Mouse (Mus musculus): ENCODE results near the gene Cntn6. TPM values are rescaled to one million over a fixed set of nuclear protein-coding genes. Genes with fewer than 3 reads are reported as not detected.
A peak's percentile ranks its signal among the peaks of the same experiment; 100 is the strongest.

The Cntn6 gene
- polyA plus RNA-seq, 1 experiment, result not detected

DNA sequence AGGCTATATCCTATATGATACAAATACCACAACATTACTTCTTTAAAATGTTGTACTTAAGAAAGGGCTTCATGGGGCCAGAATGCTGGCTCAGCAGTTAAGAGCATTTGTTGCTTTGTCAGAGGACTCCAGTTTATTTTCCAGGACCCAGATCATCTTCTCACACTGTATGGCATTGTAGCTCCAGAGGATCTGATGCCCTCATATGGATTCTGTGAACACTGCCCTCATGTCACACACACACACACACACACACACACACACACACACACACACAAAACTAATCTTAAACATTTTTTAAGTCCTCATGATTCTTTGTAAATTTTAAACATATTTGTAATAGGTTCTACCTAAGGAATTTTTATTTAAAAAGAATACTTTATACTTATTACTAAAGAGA, 110.3 kb downstream of the Cntn6 start:
- TF ChIP-seq GATA1 (IDR thresholded peaks at IDR 0.05; ENCODE audit: borderline replicate concordance, low read length) (no peak), FLI1 (IDR thresholded peaks at IDR 0.05; ENCODE audit: low read length) (no peak)
- no peaks in the 10 kb centered on the region for H3K36me3 ChIP-seq (replicated peaks; ENCODE audit: low read length)
- no peaks in the 10 kb centered on the region for H3K4me1 ChIP-seq
- no peak overlapping the region for H3K4me3 ChIP-seq (replicated peaks)
- no peaks in the 10 kb centered on the region for H3K27me3 ChIP-seq (replicated peaks)
- 0 out of 2 replicates have a peak, but pooled peaks cover 3% of the 10 kb centered on the region for H3K9me3 ChIP-seq

- no peak overlapping the region for H3K4me3 ChIP-seq (replicated peaks)
- H3K36me3 ChIP-seq (replicated peaks; ENCODE audit: low read length), result no peaks in the 10 kb centered on the region
- 0 out of 2 replicates have a peak, but pooled peaks cover 3% of the 10 kb centered on the region for H3K9me3 ChIP-seq
- no peaks in the 10 kb centered on the region for H3K4me1 ChIP-seq
- no peaks in the 10 kb centered on the region for H3K27me3 ChIP-seq (replicated peaks)
- TF ChIP-seq GATA1 (IDR thresholded peaks at IDR 0.05; ENCODE audit: borderline replicate concordance, low read length) (no peak), FLI1 (IDR thresholded peaks at IDR 0.05; ENCODE audit: low read length) (no peak)
Observed at GRCm38 (mm10) chr6:104603371-104603770, 110.8 kb downstream of the Cntn6 start.

GRCm38 (mm10) chr6:104605214-104605613, 112.6 kb downstream of the Cntn6 start:
- no peak for TF ChIP-seq FLI1 (IDR thresholded peaks at IDR 0.05; ENCODE audit: low read length)
- TF ChIP-seq GATA1 (IDR thresholded peaks at IDR 0.05; ENCODE audit: borderline replicate concordance, low read length), result no peak
- no peaks in the 10 kb centered on the region for H3K4me1 ChIP-seq
- no peaks in the 10 kb centered on the region for H3K36me3 ChIP-seq (replicated peaks; ENCODE audit: low read length)
- no peak overlapping the region for H3K4me3 ChIP-seq (replicated peaks)
- H3K27me3 ChIP-seq (replicated peaks), result no peaks in the 10 kb centered on the region
- H3K9me3 ChIP-seq, result no peaks in the 10 kb centered on the region

DNA sequence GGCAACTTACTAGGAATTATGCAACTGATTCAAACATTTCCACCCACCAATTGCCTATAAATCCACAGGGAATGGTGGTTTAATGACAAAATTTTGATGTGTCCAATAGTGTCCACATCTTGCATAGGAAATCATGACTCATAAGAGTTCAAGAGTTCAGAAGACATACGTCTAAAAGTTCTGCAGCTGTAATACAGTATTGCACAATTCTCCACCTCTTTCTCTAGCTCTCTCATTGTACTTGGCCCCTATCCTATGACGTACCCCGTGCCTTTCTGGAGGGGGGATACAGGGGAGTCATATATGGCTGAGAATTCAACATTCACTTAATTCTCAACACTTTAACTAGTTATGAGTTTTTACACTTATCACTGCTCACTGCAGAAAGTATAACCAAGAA, 160.9 kb downstream of the Cntn6 start:
- Histone ChIP-seq H3K4me1 (no peaks in the 10 kb centered on the region), H3K9me3 (no peaks in the 10 kb centered on the region), H3K36me3 (replicated peaks; ENCODE audit: low read length) (no peaks in the 10 kb centered on the region), H3K27me3 (replicated peaks) (no peaks in the 10 kb centered on the region), H3K4me3 (replicated peaks) (no peak overlapping the region)
- no peak for TF ChIP-seq GATA1 (IDR thresholded peaks at IDR 0.05; ENCODE audit: borderline replicate concordance, low read length)
- TF ChIP-seq FLI1 (IDR thresholded peaks at IDR 0.05; ENCODE audit: low read length), result no peak

DNA sequence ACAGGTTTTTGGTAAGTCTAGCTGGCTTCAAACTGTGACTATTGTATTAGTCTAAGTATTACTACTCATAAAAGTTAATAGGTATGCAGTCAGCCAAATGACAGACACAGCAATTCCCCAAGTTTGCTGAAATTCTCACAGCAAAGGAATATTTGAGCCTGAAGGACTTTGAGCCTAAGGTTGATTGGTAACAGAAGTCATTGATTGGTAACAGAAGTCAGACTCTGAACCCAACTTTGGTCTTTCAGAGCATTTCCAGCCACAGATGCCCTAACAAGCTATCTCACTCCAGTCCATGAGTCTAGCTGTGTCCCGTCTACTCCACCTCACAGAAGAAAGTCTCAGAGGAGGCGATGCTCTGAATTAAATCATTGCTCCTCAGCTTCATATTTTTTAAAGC, 176.1 kb downstream of the Cntn6 start:
- H3K36me3 ChIP-seq (replicated peaks; ENCODE audit: low read length), result no peaks in the 10 kb centered on the region

DNA sequence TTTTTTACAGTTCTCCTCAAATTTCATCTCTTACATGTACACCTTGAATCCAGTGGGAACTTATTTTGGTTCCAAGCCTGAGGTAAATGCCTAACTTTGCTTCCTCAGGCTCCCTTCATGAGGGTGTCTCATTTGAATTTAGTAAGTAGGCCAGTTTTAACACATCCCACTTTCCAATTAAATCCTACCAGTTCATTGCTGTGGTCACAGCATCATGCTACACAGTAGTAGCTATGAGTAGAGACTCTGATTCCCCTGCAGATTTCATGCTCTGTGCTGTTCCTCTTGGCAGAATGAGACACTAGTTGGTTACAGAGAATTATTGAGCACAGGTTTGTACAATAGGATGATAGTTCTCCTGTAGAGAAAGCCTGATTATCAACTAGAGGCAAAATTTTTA, 181.7 kb downstream of the Cntn6 start:
- Histone ChIP-seq H3K36me3 (replicated peaks; ENCODE audit: low read length) (no peaks in the 10 kb centered on the region), H3K27me3 (replicated peaks) (no peaks in the 10 kb centered on the region), H3K4me1 (no peaks in the 10 kb centered on the region), H3K9me3 (no peaks in the 10 kb centered on the region), H3K4me3 (replicated peaks) (no peak overlapping the region)
- TF ChIP-seq GATA1 (IDR thresholded peaks at IDR 0.05; ENCODE audit: borderline replicate concordance, low read length), result no peak
- TF ChIP-seq FLI1 (IDR thresholded peaks at IDR 0.05; ENCODE audit: low read length), result no peak

More for the DNA sequence above, 176.1 kb downstream of the Cntn6 start:
- Histone ChIP-seq H3K9me3 (no peaks in the 10 kb centered on the region), H3K4me1 (no peaks in the 10 kb centered on the region), H3K4me3 (replicated peaks) (no peak overlapping the region), H3K27me3 (replicated peaks) (no peaks in the 10 kb centered on the region)
- TF ChIP-seq GATA1 (IDR thresholded peaks at IDR 0.05; ENCODE audit: borderline replicate concordance, low read length), result no peak
- no peak for TF ChIP-seq FLI1 (IDR thresholded peaks at IDR 0.05; ENCODE audit: low read length)

- Histone ChIP-seq H3K9me3 (no peaks in the 10 kb centered on the region), H3K4me3 (replicated peaks) (no peak overlapping the region), H3K27me3 (replicated peaks) (no peaks in the 10 kb centered on the region), H3K36me3 (replicated peaks; ENCODE audit: low read length) (no peaks in the 10 kb centered on the region), H3K4me1 (no peaks in the 10 kb centered on the region)
- TF ChIP-seq GATA1 (IDR thresholded peaks at IDR 0.05; ENCODE audit: borderline replicate concordance, low read length) (no peak), FLI1 (IDR thresholded peaks at IDR 0.05; ENCODE audit: low read length) (no peak)
Observed at GRCm38 (mm10) chr6:104679809-104680495, 187.4 kb downstream of the Cntn6 start.

GRCm38 (mm10) chr6:104687980-104688379, 195.4 kb downstream of the Cntn6 start:
- Histone ChIP-seq H3K27me3 (replicated peaks) (no peaks in the 10 kb centered on the region), H3K9me3 (no peaks in the 10 kb centered on the region), H3K4me3 (replicated peaks) (peak overlapping the region; percentile 10), H3K4me1 (no peaks in the 10 kb centered on the region), H3K36me3 (replicated peaks; ENCODE audit: low read length) (no peaks in the 10 kb centered on the region)
- TF ChIP-seq FLI1 (IDR thresholded peaks at IDR 0.05; ENCODE audit: low read length) (no peak), GATA1 (IDR thresholded peaks at IDR 0.05; ENCODE audit: borderline replicate concordance, low read length) (no peak)

DNA sequence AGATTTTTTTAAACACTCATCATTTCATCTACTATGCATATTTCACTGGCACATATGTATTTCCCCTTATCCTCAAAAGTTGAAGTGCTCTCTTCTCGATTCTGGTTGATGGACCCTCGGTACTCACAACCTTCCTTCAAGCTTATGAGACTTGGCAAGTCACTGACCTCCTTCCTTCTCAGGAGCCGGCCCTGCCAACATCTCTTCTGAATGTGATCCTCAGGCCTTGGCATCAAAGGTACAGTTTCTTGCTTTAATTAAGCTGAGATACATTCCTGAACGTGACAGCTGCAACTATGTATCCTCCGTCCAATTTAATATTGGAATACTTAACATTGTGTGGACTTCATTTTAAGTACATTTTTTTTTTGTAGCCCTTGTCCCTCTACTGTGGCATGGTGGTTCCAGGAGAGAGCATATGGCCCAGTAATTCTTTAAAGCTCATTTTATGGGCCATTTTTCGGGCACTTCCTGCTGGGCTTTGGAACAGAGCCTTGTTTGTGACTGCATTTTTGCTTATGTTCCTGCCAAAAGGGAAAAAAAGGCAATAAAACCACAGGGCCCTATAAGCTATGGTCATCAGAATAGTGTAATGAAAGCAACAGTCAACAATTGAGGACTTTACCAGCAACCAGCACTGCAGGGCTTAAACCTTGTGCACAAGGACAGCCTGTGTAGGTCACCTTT, 196.0 kb downstream of the Cntn6 start:
- no peaks in the 10 kb centered on the region for H3K36me3 ChIP-seq (replicated peaks; ENCODE audit: low read length)
- H3K4me1 ChIP-seq, result no peaks in the 10 kb centered on the region
- H3K27me3 ChIP-seq (replicated peaks), result no peaks in the 10 kb centered on the region
- TF ChIP-seq FLI1 (IDR thresholded peaks at IDR 0.05; ENCODE audit: low read length), result no peak
- no peak for TF ChIP-seq GATA1 (IDR thresholded peaks at IDR 0.05; ENCODE audit: borderline replicate concordance, low read length)
- no peak overlapping the region for H3K4me3 ChIP-seq (replicated peaks)
- no peaks in the 10 kb centered on the region for H3K9me3 ChIP-seq

- TF ChIP-seq FLI1 (IDR thresholded peaks at IDR 0.05; ENCODE audit: low read length) (no peak), GATA1 (IDR thresholded peaks at IDR 0.05; ENCODE audit: borderline replicate concordance, low read length) (no peak)
- H3K4me1 ChIP-seq, result no peaks in the 10 kb centered on the region
- H3K27me3 ChIP-seq (replicated peaks), result no peaks in the 10 kb centered on the region
- H3K36me3 ChIP-seq (replicated peaks; ENCODE audit: low read length), result no peaks in the 10 kb centered on the region
- H3K9me3 ChIP-seq, result no peaks in the 10 kb centered on the region
- H3K4me3 ChIP-seq (replicated peaks), result no peak overlapping the region
Observed at GRCm38 (mm10) chr6:104728571-104728970, 236.0 kb downstream of the Cntn6 start.

Measured in megakaryocyte, embryonic 14.5 days (primary cell).